Mouse (Mus musculus): ENCODE results near the gene Rps15.

GRCm38 (mm10) chr10:80325045-80325444, 32.8 kb downstream of the Rps15 start:
- TF ChIP-seq CTCF (IDR thresholded peaks at IDR 0.05; ENCODE audit: low read depth) (no peak), EP300 (IDR thresholded peaks at IDR 0.05; ENCODE audit: low read depth) (no peak)

Data from liver, embryonic 14.5 days (tissue).